Mouse (Mus musculus): ENCODE measurements around the gene Shank2.
A peak's percentile ranks its signal among the peaks of the same experiment; 100 is the strongest.

The Shank2 gene

GRCm38 (mm10) chr7:144001628-144002027 lies at the start of gene Shank2:
TSS of gene Shank2 (plus strand) at chr7:144001928.
- DNase-seq (ENCODE audit: low spot score in 2 of 2) = no peak

GRCm38 (mm10) chr7:143952130-143952529 lies 49.6 kb upstream of the Shank2 start:
- DNase-seq (ENCODE audit: low spot score in 2 of 2) = no peak

- peak; percentile 59 to 71 for DNase-seq (ENCODE audit: low spot score in 2 of 2)
Measured at GRCm38 (mm10) chr7:143956575-143957295, 45.0 kb upstream of the Shank2 start.

- no peak for DNase-seq (ENCODE audit: low spot score in 2 of 2)
Measured at GRCm38 (mm10) chr7:143958030-143958565, 43.6 kb upstream of the Shank2 start.

- DNase-seq (ENCODE audit: low spot score in 2 of 2) = no peak
Measured at GRCm38 (mm10) chr7:143963813-143964212, 37.9 kb upstream of the Shank2 start.

GRCm38 (mm10) chr7:143966621-143967020 lies 35.1 kb upstream of the Shank2 start:
- no peak for DNase-seq (ENCODE audit: low spot score in 2 of 2)

- no peak for DNase-seq (ENCODE audit: low spot score in 2 of 2)
Measured at GRCm38 (mm10) chr7:143977491-143977830, 24.3 kb upstream of the Shank2 start.

- DNase-seq (ENCODE audit: low spot score in 2 of 2) = peak in 1 of 2 experiments; percentile 15
Measured at GRCm38 (mm10) chr7:143977831-143978682, 23.7 kb upstream of the Shank2 start.

- DNase-seq (ENCODE audit: low spot score in 2 of 2) = peak; percentile 45 to 58
Measured at GRCm38 (mm10) chr7:143978741-143979371, 22.9 kb upstream of the Shank2 start.

- no peak for DNase-seq (ENCODE audit: low spot score in 2 of 2)
Measured at GRCm38 (mm10) chr7:143979986-143980385, 21.7 kb upstream of the Shank2 start.

- no peak for DNase-seq (ENCODE audit: low spot score in 2 of 2)
Measured at GRCm38 (mm10) chr7:143986281-143986680, 15.4 kb upstream of the Shank2 start.

GRCm38 (mm10) chr7:143991160-143991559 lies 10.6 kb upstream of the Shank2 start:
- DNase-seq (ENCODE audit: low spot score in 2 of 2) = no peak

GRCm38 (mm10) chr7:143999073-143999472 lies 2.7 kb upstream of the Shank2 start:
- DNase-seq (ENCODE audit: low spot score in 2 of 2) = no peak

- no peak for DNase-seq (ENCODE audit: low spot score in 2 of 2)
Measured at GRCm38 (mm10) chr7:144003471-144003870, 1.7 kb downstream of the Shank2 start.

GRCm38 (mm10) chr7:144008079-144008478 lies 6.4 kb downstream of the Shank2 start:
- no peak for DNase-seq (ENCODE audit: low spot score in 2 of 2)

GRCm38 (mm10) chr7:144008985-144009384 lies 7.3 kb downstream of the Shank2 start:
- no peak for DNase-seq (ENCODE audit: low spot score in 2 of 2)

- no peak for DNase-seq (ENCODE audit: low spot score in 2 of 2)
Measured at GRCm38 (mm10) chr7:144014485-144014884, 12.8 kb downstream of the Shank2 start.

GRCm38 (mm10) chr7:144021801-144022200 lies 20.1 kb downstream of the Shank2 start:
- DNase-seq (ENCODE audit: low spot score in 2 of 2) = no peak

GRCm38 (mm10) chr7:144022682-144023081 lies 21.0 kb downstream of the Shank2 start:
- no peak for DNase-seq (ENCODE audit: low spot score in 2 of 2)

- DNase-seq (ENCODE audit: low spot score in 2 of 2) = no peak
Measured at GRCm38 (mm10) chr7:144023561-144023960, 21.8 kb downstream of the Shank2 start.

- no peak for DNase-seq (ENCODE audit: low spot score in 2 of 2)
Measured at GRCm38 (mm10) chr7:144026024-144026752, 24.5 kb downstream of the Shank2 start.

GRCm38 (mm10) chr7:144029246-144029645 lies 27.5 kb downstream of the Shank2 start:
- DNase-seq (ENCODE audit: low spot score in 2 of 2) = no peak

Measured in urinary bladder, postnatal 36 days (tissue).